Mouse (Mus musculus) kidney, embryonic 16.5 days (tissue): Measurements from ENCODE around the gene 1700067P10Rik. TPM values are rescaled to one million over a fixed set of nuclear protein-coding genes. Genes with fewer than 3 reads are reported as not detected.

Source experiments
- polyA plus RNA-seq: library from polyadenylated mRNA; unstranded; fragments of >200 nt; fragmentation: Nextera tagmentation; extraction: Ambion mirVana; gene quantifications from 2 replicates; pipeline ENCODE4 v1.2.1, GENCODE M21; 2015

Gene 1700067P10Rik
- polyA plus RNA-seq, 1 experiment from 2014 or later, result not detected

Other genes with a start within 250 kb of the 1700067P10Rik start
- 8.3 and 11.6 TPM in 2 replicates for gene Foxp4, start 164.7 kb upstream of the 1700067P10Rik start, polyA plus RNA-seq
- not detected in 2 replicates for gene 1700122O11Rik, start 51.0 kb upstream of the 1700067P10Rik start, polyA plus RNA-seq
- not detected in 2 replicates for gene 9830107B12Rik, start 56.9 kb downstream of the 1700067P10Rik start, polyA plus RNA-seq
- gene A530064D06Rik, start 78.0 kb downstream of the 1700067P10Rik start, polyA plus RNA-seq, result 0.15 TPM in 1 of 2 replicates, not detected in the other
- gene Trem1, start 143.4 kb downstream of the 1700067P10Rik start, polyA plus RNA-seq, result 0.14 TPM in 1 of 2 replicates, not detected in the other
- gene Trem3, start 158.5 kb downstream of the 1700067P10Rik start, polyA plus RNA-seq, result 0.21 TPM in 1 of 2 replicates, not detected in the other
- 0.41 and 0.46 TPM in 2 replicates for gene Treml4, start 175.0 kb downstream of the 1700067P10Rik start, polyA plus RNA-seq
- 0.09 and 0.32 TPM in 2 replicates for gene Treml2, start 210.2 kb downstream of the 1700067P10Rik start, polyA plus RNA-seq
- gene B430306N03Rik, start 226.8 kb downstream of the 1700067P10Rik start, polyA plus RNA-seq, result 0.17 and 0.25 TPM in 2 replicates